Mouse (Mus musculus) urinary bladder, postnatal 36 days (tissue): ENCODE results near the gene Slc25a19.

Experiments
- DNase-seq, 2 experiments: peaks; one replicate each; pipeline ENCODE4 v3.0.0; 2022; ENCODE audit warnings: low spot score in 2 of 2, mixed read lengths in 1 of 2

Slc25a19 gene

DNA sequence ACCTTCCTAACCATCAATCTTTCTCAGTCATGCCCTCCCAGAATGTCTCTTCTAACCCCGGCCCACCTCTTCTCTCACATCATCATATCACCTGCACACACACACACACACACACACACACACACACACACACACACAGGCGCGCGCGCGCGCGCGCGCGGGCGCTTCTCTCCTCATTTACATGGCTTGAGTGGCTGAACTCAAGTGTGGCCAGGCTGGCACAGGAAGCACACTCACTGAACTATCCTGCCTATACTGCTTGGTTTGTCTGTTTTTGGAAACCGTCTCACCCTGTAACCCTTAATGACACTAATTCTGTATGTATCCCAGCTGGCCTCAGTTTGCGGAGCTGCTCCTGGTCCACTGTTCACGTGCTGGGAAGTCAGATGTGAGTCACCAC lies 27.4 kb downstream of the Slc25a19 start:
- DNase-seq, result no peak

- DNase-seq, result no peak
Measured at GRCm38 (mm10) chr11:115599722-115600121, 28.4 kb downstream of the Slc25a19 start.

- DNase-seq, result no peak
Measured at GRCm38 (mm10) chr11:115598309-115598708, 29.8 kb downstream of the Slc25a19 start.

GRCm38 (mm10) chr11:115595209-115595608 lies 32.9 kb downstream of the Slc25a19 start:
- DNase-seq, result no peak

- DNase-seq, result no peak
Measured at GRCm38 (mm10) chr11:115590526-115591075, 37.5 kb downstream of the Slc25a19 start.

DNA sequence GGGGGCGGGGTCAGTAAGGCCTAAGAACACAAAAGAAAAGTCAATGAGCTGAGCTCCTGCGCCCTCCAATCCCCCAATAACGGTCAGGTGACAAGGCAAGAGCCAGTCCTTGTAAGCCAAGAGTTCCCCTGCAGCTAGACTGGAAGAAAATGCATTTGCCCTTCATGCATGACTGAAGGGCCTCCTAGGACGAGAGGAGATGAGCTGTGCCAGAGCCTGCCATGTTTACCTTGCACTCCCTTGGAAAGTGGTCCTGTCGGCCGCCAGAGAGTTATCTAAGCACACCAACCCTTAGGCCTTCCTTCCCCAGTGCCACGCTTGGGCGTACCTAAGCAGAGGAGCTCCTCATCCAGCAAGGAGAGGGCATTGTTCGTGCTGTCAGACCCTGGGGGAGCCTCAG lies 40.1 kb downstream of the Slc25a19 start:
- no peak for DNase-seq

DNA sequence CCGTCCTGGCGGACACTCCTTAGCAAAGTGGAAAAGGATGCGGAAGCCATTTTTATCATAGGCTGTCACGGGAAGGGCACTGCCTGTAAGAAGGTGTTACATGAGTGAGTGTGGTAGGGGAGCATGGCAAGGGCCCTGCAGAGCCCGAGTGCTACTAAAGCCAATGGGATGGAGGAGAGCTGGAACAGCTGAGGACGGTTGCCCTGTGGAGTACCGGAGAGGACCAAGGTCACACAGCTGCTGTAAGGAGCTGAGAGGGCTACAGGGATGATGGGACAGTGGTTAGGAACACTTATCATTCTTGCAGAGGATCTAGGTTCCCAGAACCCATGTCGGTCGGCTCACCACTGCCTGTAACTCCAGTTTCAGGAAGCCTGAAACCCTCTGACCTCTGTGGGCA lies 41.7 kb downstream of the Slc25a19 start:
- DNase-seq, result no peak

- DNase-seq, result no peak
Measured at GRCm38 (mm10) chr11:115585573-115586100, 42.5 kb downstream of the Slc25a19 start.

- DNase-seq, result no peak
Measured at GRCm38 (mm10) chr11:115584376-115585073, 43.6 kb downstream of the Slc25a19 start.

DNA sequence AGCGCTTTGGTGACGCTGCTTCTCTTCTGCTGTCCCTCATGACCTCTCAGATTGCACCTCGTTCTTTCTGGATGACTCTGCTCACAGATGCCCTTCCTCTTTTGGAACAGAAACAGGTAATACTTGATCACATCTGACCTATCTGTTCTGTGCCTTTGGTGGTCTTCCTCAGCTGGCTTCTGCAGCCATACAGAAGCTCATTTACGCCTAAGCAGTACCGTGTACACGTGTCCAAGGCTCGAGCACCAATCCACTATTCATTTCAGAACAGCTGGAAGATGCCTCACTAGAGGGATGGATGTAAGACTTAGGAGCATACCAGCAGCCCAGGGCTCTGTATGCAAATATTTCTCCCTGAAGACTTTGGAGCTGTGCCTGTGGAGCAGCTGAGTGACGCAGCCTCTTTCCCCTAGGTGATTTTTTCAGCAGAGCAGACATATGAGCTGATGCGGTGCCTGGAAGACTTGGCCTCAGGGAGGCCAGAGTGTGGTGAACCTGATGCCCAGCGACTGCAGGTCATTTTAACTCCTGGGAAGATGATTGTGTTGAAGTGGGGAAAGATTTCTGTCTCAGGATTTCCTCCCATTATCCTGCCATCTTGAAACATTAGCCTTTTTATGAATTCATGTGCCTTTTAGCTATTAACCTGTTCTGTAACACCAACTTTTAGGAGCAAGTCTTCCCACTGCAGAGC lies 45.0 kb downstream of the Slc25a19 start:
- no peak for DNase-seq

DNA sequence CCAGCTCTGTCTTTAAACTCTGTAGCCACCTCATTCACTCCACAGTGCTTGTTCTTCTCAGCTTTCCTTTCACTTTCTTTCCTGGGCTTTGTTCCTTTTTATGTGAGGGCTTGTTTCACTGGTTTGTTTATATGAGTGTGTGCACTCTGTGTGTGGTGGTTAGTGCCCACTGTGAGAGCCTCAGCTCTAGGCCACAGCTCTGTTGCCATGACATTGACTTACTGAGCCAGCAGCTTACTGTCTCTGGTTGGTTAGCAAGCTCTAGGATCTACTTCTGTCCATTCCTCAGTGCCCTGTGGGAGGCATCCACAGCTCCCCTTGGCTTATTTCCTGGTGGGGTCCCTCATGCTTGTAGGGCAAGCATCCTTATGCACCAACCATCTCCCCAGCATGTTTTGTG lies 49.0 kb downstream of the Slc25a19 start:
- no peak for DNase-seq

DNA sequence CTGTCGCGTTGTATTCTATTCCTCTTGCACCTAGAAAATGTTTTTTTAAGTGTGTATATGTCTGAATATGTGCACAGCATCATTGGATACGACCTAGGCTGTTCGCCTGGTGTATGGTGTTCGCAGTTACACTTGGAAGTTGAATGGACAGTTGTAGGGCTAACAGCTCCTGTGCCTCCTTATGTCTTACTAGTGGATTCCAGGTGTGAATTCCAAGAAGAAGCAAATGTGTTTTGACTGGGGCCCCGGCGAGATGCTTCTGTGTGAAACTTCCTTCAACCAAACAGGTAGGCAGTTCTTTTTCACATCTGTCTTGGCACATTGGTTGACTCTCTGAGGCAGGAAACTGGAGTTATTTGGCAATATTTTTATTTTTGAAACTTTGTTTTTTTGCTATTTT lies 63.1 kb downstream of the Slc25a19 start:
- DNase-seq, result no peak
